Mouse (Mus musculus): Measurements from ENCODE around the gene Olfr1328.
A peak's percentile ranks its signal among the peaks of the same experiment; 100 is the strongest.
"Not testable (repeated sequence)": the region's sequence is repeated elsewhere in the genome, so short reads cannot be mapped to it uniquely, and the experiment has no call there.

The Olfr1328 gene

GRCm38 (mm10) chr4:118938512-118938911, at the start of gene Olfr1328:
Gene Olfr1328, minus strand, starts transcription at chr4:118938612.
- no peak for DNase-seq (ENCODE audit: low spot score in 2 of 2)

- no peak for DNase-seq (ENCODE audit: low spot score in 2 of 2)
These were observed 46.9 kb upstream of the Olfr1328 start for GRCm38 (mm10) chr4:118985291-118985690.

GRCm38 (mm10) chr4:118973281-118973680, 34.9 kb upstream of the Olfr1328 start:
- DNase-seq (ENCODE audit: low spot score in 2 of 2): no peak

- DNase-seq (ENCODE audit: low spot score in 2 of 2): no peak
These were observed 29.3 kb upstream of the Olfr1328 start for GRCm38 (mm10) chr4:118967711-118968110.

- peak; percentile 10 to 22 for DNase-seq (ENCODE audit: low spot score in 2 of 2)
These were observed 22.8 kb upstream of the Olfr1328 start, which contains the start of gene Lao1 for GRCm38 (mm10) chr4:118961141-118961628. Gene Lao1, plus strand, starts transcription at chr4:118961578.

GRCm38 (mm10) chr4:118958812-118959211, 20.4 kb upstream of the Olfr1328 start:
- DNase-seq (ENCODE audit: low spot score in 2 of 2): no peak

GRCm38 (mm10) chr4:118931326-118931725, 7.1 kb downstream of the Olfr1328 start:
- DNase-seq (ENCODE audit: low spot score in 2 of 2): not testable (repeated sequence)

GRCm38 (mm10) chr4:118917365-118917764, 21.0 kb downstream of the Olfr1328 start, which contains the start of gene Olfr1329:
Gene Olfr1329, minus strand, starts transcription at chr4:118917465.
- not testable (repeated sequence) for DNase-seq (ENCODE audit: low spot score in 2 of 2)

- no peak for DNase-seq (ENCODE audit: low spot score in 2 of 2)
These were observed 36.4 kb downstream of the Olfr1328 start for GRCm38 (mm10) chr4:118901981-118902380.

- DNase-seq (ENCODE audit: low spot score in 2 of 2): no peak
These were observed 50.1 kb downstream of the Olfr1328 start, which contains the start of gene Olfr1330 for GRCm38 (mm10) chr4:118888297-118888696. Gene Olfr1330, plus strand, starts transcription at chr4:118888597.

Measured in right cerebral cortex, postnatal 36 days (tissue).